In genomic region chr10:45290618-45291017, GRCm38 (mm10) we compare ENCODE assay signal across 34 mouse cellular contexts. TPM values are rescaled to one million over a fixed set of nuclear protein-coding genes. Genes with fewer than 3 reads are reported as not detected.
A peak's percentile ranks its signal among the peaks of the same experiment; 100 is the strongest.
DNase-seq lines count a peak whose midpoint lies in the region; ATAC-seq and TF ChIP-seq lines count a peak whose summit lies in the region.
"Had no signal": no experiment of that assay in that cellular context is flagged by ENCODE, and none has a peak within 500 bp of the region (broad histone marks: within the 10 kb centered on the region; RNA-seq: fewer than 3 reads in every experiment).

No protein-coding gene starts in this region.

- WGBS in heart, adult 2 months = 32% methylated on average over 5 of the region's 5 CpGs
- 61% methylated on average over 5 of the region's 5 CpGs for WGBS in heart, embryonic 10.5 days
- WGBS in heart, embryonic 15.5 days = 40% methylated on average over 5 of the region's 5 CpGs

- no peak for DNase-seq in heart, adult 2 months
- no peak for DNase-seq in heart, embryonic 10.5 days (ENCODE audit: low spot score)
- DNase-seq in heart, adult 11 months = no peak
- DNase-seq in MN1 (ENCODE audit: low spot score) = peak; percentile 49
- peak; percentile 39 for DNase-seq in retina, postnatal 1 day
- DNase-seq in left cerebral cortex, adult 8-10 months (ENCODE audit: low spot score in 2 of 2) = no peak
- DNase-seq: adrenal gland, adult 2 months; adrenal gland, postnatal 36 days; cerebellum, adult 18-20 months; cerebellum, postnatal 10 days; kidney, adult 11 months; kidney, postnatal 14 days; layer of hippocampus, adult 9-11 months; liver; lung, adult 2 months; lung, postnatal 10 days; right cerebral cortex, postnatal 4 days; thymus, adult 2 months; thymus, postnatal 36 days had no signal

- no peaks in the 10 kb centered on the region for H3K79me2 ChIP-seq in heart, adult 2 months (replicated peaks; ENCODE audit: control insufficient read depth, insufficient read depth, low read length)

- H3K36me3 ChIP-seq in heart, adult 2 months (ENCODE audit: control insufficient read depth, insufficient read depth, low read length) = no peaks in the 10 kb centered on the region
- no peaks in the 10 kb centered on the region for H3K36me3 ChIP-seq in heart, embryonic 10.5 days
- H3K36me3 ChIP-seq in heart, embryonic 15.5 days = no peaks in the 10 kb centered on the region
- H3K36me3 ChIP-seq: embryonic facial prominence, embryonic 10.5 days; embryonic facial prominence, embryonic 15.5 days; hindbrain, embryonic 15.5 days; midbrain, embryonic 15.5 days had no signal

- H3K4me2 ChIP-seq in heart, embryonic 15.5 days = peak overlapping the region; percentile 85

- no peak overlapping the region for H3K9ac ChIP-seq in heart, adult 2 months (ENCODE audit: low read depth, low read length)
- peak overlapping the region; percentile 36; the same call in 1 of the 2 replicates for H3K9ac ChIP-seq in heart, embryonic 15.5 days
- H3K9ac ChIP-seq: embryonic facial prominence, embryonic 15.5 days; forebrain, embryonic 13.5 days; hindbrain, embryonic 15.5 days; liver, embryonic 14.5 days; midbrain, embryonic 15.5 days had no signal

- no peaks in the 10 kb centered on the region for H3K27me3 ChIP-seq in heart, adult 2 months (ENCODE audit: control insufficient read depth, insufficient read depth, low read length)
- H3K27me3 ChIP-seq in heart, embryonic 10.5 days (ENCODE audit: insufficient read depth, poor library complexity, severe bottlenecking) = peaks cover 16% of the 10 kb centered on the region
- H3K27me3 ChIP-seq in heart, embryonic 15.5 days = peaks cover 12% of the 10 kb centered on the region; the same call in 1 of the 2 replicates

- H3K4me3 ChIP-seq in heart, adult 2 months = peak overlapping the region; percentile 22; the same call in 1 of the 2 replicates
- H3K4me3 ChIP-seq in heart, embryonic 10.5 days = no peak overlapping the region
- H3K4me3 ChIP-seq in heart, embryonic 15.5 days = peak overlapping the region; percentile 77

- no peak for TF ChIP-seq CTCF in heart, adult 2 months (IDR thresholded peaks at IDR 0.05)

- no peaks in the 10 kb centered on the region for H3K4me1 ChIP-seq in heart, adult 2 months (ENCODE audit: control insufficient read depth, insufficient read depth, low read length)
- H3K4me1 ChIP-seq in heart, embryonic 10.5 days = peaks cover 20% of the 10 kb centered on the region
- H3K4me1 ChIP-seq in heart, embryonic 15.5 days (replicated peaks) = peaks cover 24% of the 10 kb centered on the region

- intact Hi-C loops in heart, adult 2 months (cut with DNase I) = no loop called here

- TF ChIP-seq EP300 in heart, adult 2 months (IDR thresholded peaks at IDR 0.05; ENCODE audit: insufficient read depth, low read depth, low read length) = no peak

- H3K9me3 ChIP-seq in heart, embryonic 10.5 days = no peaks in the 10 kb centered on the region
- H3K9me3 ChIP-seq in heart, embryonic 15.5 days (replicated peaks) = no peaks in the 10 kb centered on the region
- H3K9me3 ChIP-seq: embryonic facial prominence, embryonic 10.5 days; embryonic facial prominence, embryonic 15.5 days; forebrain, embryonic 13.5 days; hindbrain, embryonic 15.5 days; midbrain, embryonic 15.5 days had no signal

- H3K27ac ChIP-seq in heart, adult 2 months = peak overlapping the region; percentile 84
- no peak overlapping the region for H3K27ac ChIP-seq in heart, embryonic 10.5 days
- H3K27ac ChIP-seq in heart, embryonic 15.5 days = peak overlapping the region; percentile 90
- H3K27ac ChIP-seq: embryonic facial prominence, embryonic 10.5 days; embryonic facial prominence, embryonic 15.5 days; forebrain, embryonic 13.5 days; hindbrain, embryonic 15.5 days; liver, embryonic 14.5 days; macrophage; midbrain, embryonic 15.5 days had no signal

- no peak for ATAC-seq in heart, embryonic 15.5 days (replicated peaks; ENCODE audit: insufficient number of reproducible peaks, insufficient read depth, low FRiP score, low read depth)
- ATAC-seq: activated CD4-positive, CD25-positive, alpha-beta regulatory T cell, adult 4 months; CD4-positive, CD25-positive, alpha-beta regulatory T cell, adult 4 months; forebrain, embryonic 13.5 days; inflammation-experienced regulatory T-cells, adult 6 months; midbrain, embryonic 15.5 days had no signal

- TF ChIP-seq POLR2A in heart, adult 2 months (IDR thresholded peaks at IDR 0.05; ENCODE audit: insufficient read depth, low read depth, low read length) = no peak

RNA-seq across cellular contexts. Expression of gene Bves, which starts 45.0 kb away (rescaled TPM):
- total RNA-seq in heart, adult 2 months (2021) = 10 to 100 TPM; 31.1 to 34.8 TPM
- polyA plus RNA-seq in heart, adult 2 months (2012; rRNA removed) = 25.0 and 44.5 TPM in 2 replicates
- 32.6 and 52.1 TPM in 2 replicates for polyA plus RNA-seq in heart, embryonic 10.5 days (2016; fragmentation: Nextera tagmentation; extraction: Ambion mirVana)
- 93.9 and 117 TPM in 2 replicates for polyA plus RNA-seq in heart, embryonic 15.5 days (2015; fragmentation: Nextera tagmentation; extraction: Ambion mirVana)
- total RNA-seq in left cerebral cortex, adult 8-10 months (2022) = under 1 TPM; 0.75 to 0.87 (median 0.81) TPM
- total RNA-seq: common myeloid progenitor, adult 5-6 weeks; hematopoietic stem cell, adult 5-6 weeks; megakaryocyte-erythroid progenitor cell, adult 5-6 weeks; neutrophil, adult 5-6 weeks had no signal
- polyA plus RNA-seq: activated CD4-positive, CD25-positive, alpha-beta regulatory T cell, adult 4 months; CD4-positive, CD25-positive, alpha-beta regulatory T cell, adult 4 months; inflammation-experienced regulatory T-cells, adult 6 months; macrophage had no signal

Comparison
In these comparisons a context has a peak if more than half of its experiments do, and no peak if none do; other contexts are left out.
1. DNase-seq: peak in MN1 (single experiment) and retina, postnatal 1 day (single experiment); none in heart, adult 2 months (0 of 2), heart, embryonic 10.5 days (single experiment), heart, adult 11 months (single experiment) and left cerebral cortex, adult 8-10 months (0 of 2).